Mouse (Mus musculus) cortical plate, adult 2 months (tissue): ENCODE measurements around the gene AI837181. TPM values are rescaled to one million over a fixed set of nuclear protein-coding genes. Genes with fewer than 3 reads are reported as not detected.
A peak's percentile ranks its signal among the peaks of the same experiment; 100 is the strongest.

Experiments
- H3K27ac ChIP-seq: fragments of 200-500 bp; 2 replicates; pipeline ENCODE4 v1.5.1; 2012; ENCODE audit warnings: low read length, control low read depth, inconsistent platforms; ENCODE audit not compliant: insufficient read depth
- H3K4me1 ChIP-seq: fragments of 200-500 bp; 2 replicates; pipeline ENCODE4 v1.6.1; 2011; ENCODE audit warnings: low read length; ENCODE audit not compliant: control insufficient read depth, insufficient read depth
- H3K4me3 ChIP-seq: fragments of 200-500 bp; 2 replicates; pipeline ENCODE4 v1.5.1; 2011; ENCODE audit warnings: mild to moderate bottlenecking, low read length, control low read depth; ENCODE audit not compliant: insufficient read depth
- CTCF ChIP-seq: fragments of 200-500 bp; IDR thresholded peaks from 2 replicates; pipeline ENCODE4 v1.5.1; 2011; ENCODE audit warnings: mild to moderate bottlenecking, control low read depth, low read length; ENCODE audit not compliant: insufficient read depth; ENCODE audit errors: extremely low read depth
- POLR2A ChIP-seq: fragments of 200-500 bp; IDR thresholded peaks from 2 replicates; pipeline ENCODE4 v1.6.1; 2011; ENCODE audit warnings: mild to moderate bottlenecking, low read length, control low read depth; ENCODE audit not compliant: insufficient read depth; ENCODE audit errors: extremely low read depth
- polyA plus RNA-seq: library from polyadenylated mRNA; depleted of rRNA; stranded (reverse); fragments of >200 nt; gene quantifications from 2 replicates; pipeline ENCODE4 v1.2.3, GENCODE M21; 2012

The AI837181 gene
- polyA plus RNA-seq, 1 experiment: 99.8 TPM

- H3K27ac ChIP-seq: peak overlapping the region; percentile 74; the same call in 1 of the 2 replicates
- peak overlapping the region; percentile 81 for H3K4me3 ChIP-seq
- no peak for TF ChIP-seq CTCF
- 0 out of 2 replicates have a peak, but pooled peaks have one; percentile 8 for TF ChIP-seq POLR2A
- peaks cover 8% of the 10 kb centered on the region for H3K4me1 ChIP-seq
These were observed 30.6 kb downstream of the AI837181 start for GRCm38 (mm10) chr19:5455568-5455967.

GRCm38 (mm10) chr19:5456241-5456921 lies 31.4 kb downstream of the AI837181 start:
- TF ChIP-seq CTCF (no peak), POLR2A (no peak)
- Histone ChIP-seq H3K4me3 (peak overlapping the region; percentile 81), H3K4me1 (peaks cover 8% of the 10 kb centered on the region), H3K27ac (peak overlapping the region; percentile 98)

- H3K27ac ChIP-seq: peak overlapping the region; percentile 98
- H3K4me1 ChIP-seq: peaks cover 8% of the 10 kb centered on the region
- TF ChIP-seq CTCF (no peak), POLR2A (peak; percentile 91)
- peak overlapping the region; percentile 81 for H3K4me3 ChIP-seq
These were observed 32.2 kb downstream of the AI837181 start for GRCm38 (mm10) chr19:5456922-5457745.

- Histone ChIP-seq H3K4me1 (peaks cover 8% of the 10 kb centered on the region), H3K4me3 (peak within 1 kb of the TSS; percentile 81), H3K27ac (peak within 1 kb of the TSS; percentile 98)
- no peak for TF ChIP-seq POLR2A
- TF ChIP-seq CTCF: no peak
These were observed 33.0 kb downstream of the AI837181 start, which contains the start of gene Ccdc85b for GRCm38 (mm10) chr19:5457746-5458442. Ccdc85b (minus strand) TSS chr19:5457894.

- 0 out of 2 replicates have a peak overlapping the region, but pooled peaks have one; percentile 85 for H3K27ac ChIP-seq
- H3K4me3 ChIP-seq: no peak overlapping the region
- TF ChIP-seq CTCF (no peak), POLR2A (0 out of 2 replicates have a peak, but pooled peaks have one; percentile 25)
- peaks cover 8% of the 10 kb centered on the region for H3K4me1 ChIP-seq
These were observed 34.1 kb downstream of the AI837181 start for GRCm38 (mm10) chr19:5459019-5459418.

GRCm38 (mm10) chr19:5459896-5460295 lies 35.0 kb downstream of the AI837181 start:
- H3K4me1 ChIP-seq: peaks cover 6% of the 10 kb centered on the region
- peak overlapping the region; percentile 80; the same call in 1 of the 2 replicates for H3K4me3 ChIP-seq
- peak overlapping the region; percentile 77 for H3K27ac ChIP-seq
- TF ChIP-seq POLR2A (no peak), CTCF (no peak)

GRCm38 (mm10) chr19:5460465-5460911 lies 35.5 kb downstream of the AI837181 start, which contains the start of gene Fibp:
Fibp (plus strand) TSS chr19:5460615.
- TF ChIP-seq CTCF: no peak
- peak; percentile 84 for TF ChIP-seq POLR2A
- H3K27ac ChIP-seq: peak within 1 kb of the TSS; percentile 77

GRCm38 (mm10) chr19:5461411-5461810 lies 36.5 kb downstream of the AI837181 start:
- Histone ChIP-seq H3K4me3 (peak overlapping the region; percentile 80; the same call in 1 of the 2 replicates), H3K27ac (no peak overlapping the region), H3K4me1 (peaks cover 6% of the 10 kb centered on the region)
- TF ChIP-seq POLR2A (no peak), CTCF (no peak)

More at GRCm38 (mm10) chr19:5460465-5460911, 35.5 kb downstream of the AI837181 start, which contains the start of gene Fibp:
- peak within 1 kb of the TSS; percentile 80 for H3K4me3 ChIP-seq
- H3K4me1 ChIP-seq: peaks cover 6% of the 10 kb centered on the region

GRCm38 (mm10) chr19:5463212-5463611 lies 38.3 kb downstream of the AI837181 start:
- no peak overlapping the region for H3K4me3 ChIP-seq
- no peak for TF ChIP-seq CTCF
- H3K27ac ChIP-seq: no peak overlapping the region
- H3K4me1 ChIP-seq: peaks cover 2% of the 10 kb centered on the region; the same call in 1 of the 2 replicates
